Mouse (Mus musculus) intestine, embryonic 16.5 days (tissue): ENCODE results near the gene 2900026A02Rik. TPM values are rescaled to one million over a fixed set of nuclear protein-coding genes. Genes with fewer than 3 reads are reported as not detected.

Source experiments
- ATAC-seq: fragments of 200-750 bp; cut with Nextera tagmentation; 2 replicates; pipeline ENCODE4 v1.8.0; 2017; ENCODE audit warnings: moderate TSS enrichment, moderate library complexity
- H3K27ac ChIP-seq: fragments of 300-500 bp; sonication (generic); 2 replicates; pipeline ENCODE4 v1.5.1; 2014; ENCODE audit warnings: mild to moderate bottlenecking, low read length
- H3K27me3 ChIP-seq: fragments of 300-500 bp; sonication (generic); replicated peaks from 2 replicates; pipeline ENCODE4 v1.6.1; 2014; ENCODE audit warnings: low read length, control low read depth, mixed read lengths; ENCODE audit not compliant: control insufficient read depth, insufficient read depth
- H3K36me3 ChIP-seq: fragments of 300-500 bp; sonication (generic); 2 replicates; pipeline ENCODE4 v1.6.1; 2014; ENCODE audit warnings: low read length, control low read depth; ENCODE audit not compliant: control insufficient read depth, insufficient read depth
- H3K4me1 ChIP-seq: fragments of 300-500 bp; sonication (generic); 2 replicates; pipeline ENCODE4 v1.6.1; 2014; ENCODE audit warnings: low read length, control low read depth, mixed read lengths; ENCODE audit not compliant: control insufficient read depth, insufficient read depth
- H3K4me2 ChIP-seq: fragments of 300-500 bp; sonication (generic); 2 replicates; pipeline ENCODE4 v1.6.1; 2014; ENCODE audit warnings: low read depth, low read length, control low read depth
- H3K4me3 ChIP-seq: fragments of 300-500 bp; sonication (generic); 2 replicates; pipeline ENCODE4 v1.5.1; 2014; ENCODE audit warnings: mild to moderate bottlenecking, low read length
- H3K9ac ChIP-seq: fragments of 300-500 bp; sonication (generic); 2 replicates; pipeline ENCODE4 v1.6.1; 2014; ENCODE audit warnings: low read depth, low read length
- H3K9me3 ChIP-seq: fragments of 300-500 bp; sonication (generic); 2 replicates; pipeline ENCODE4 v1.6.1; 2016; ENCODE audit warnings: low read length, control low read depth; ENCODE audit not compliant: control insufficient read depth
- WGBS: fragments of 180-500 bp; shearing (Covaris S2); extraction: QIAGEN DNeasy Blood & Tissue Kit; methylation state at CpG from one replicate; pipeline ENCODE4 v1.1.7; 2014; 5-methylcytosine and 5-hydroxymethylcytosine counted together
- polyA plus RNA-seq: library from polyadenylated mRNA; unstranded; fragments of >200 nt; fragmentation: Nextera tagmentation; extraction: Ambion mirVana; gene quantifications from 2 replicates; pipeline ENCODE4 v1.2.1, GENCODE M21; 2015

2900026A02Rik gene
- polyA plus RNA-seq, 1 experiment from 2014 or later, result 8.3 TPM

DNA sequence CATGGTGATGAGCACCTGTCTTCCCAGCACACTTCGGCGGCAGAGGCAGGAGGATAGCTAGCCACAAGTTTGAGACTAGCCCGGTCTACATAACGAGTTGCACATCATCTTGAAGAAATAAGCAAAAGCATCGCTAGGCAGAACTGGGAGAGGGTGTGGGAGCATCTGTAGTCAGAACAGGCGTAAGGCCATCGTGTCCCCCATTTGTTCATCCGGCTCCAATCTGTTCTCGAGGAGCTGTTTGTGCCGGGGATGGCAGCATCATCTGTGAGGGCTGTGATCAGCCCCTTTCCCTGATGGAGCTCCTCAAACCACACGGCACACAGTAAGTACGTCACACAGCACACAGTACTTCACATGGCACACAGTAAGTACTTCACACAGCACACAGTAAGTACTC is 94.6 kb downstream of the 2900026A02Rik start:
- no peak for ATAC-seq
- no peak overlapping the region for H3K27ac ChIP-seq
- H3K4me1 ChIP-seq, result peaks cover 40% of the 10 kb centered on the region
- no peaks in the 10 kb centered on the region; the same call in 1 of the 2 replicates for H3K36me3 ChIP-seq
- no peak overlapping the region for H3K9ac ChIP-seq
- H3K9me3 ChIP-seq, result no peaks in the 10 kb centered on the region
- H3K27me3 ChIP-seq, result no peaks in the 10 kb centered on the region
- 92% methylated on average over 12 of the region's 12 CpGs for WGBS
- no peak overlapping the region for H3K4me2 ChIP-seq
- H3K4me3 ChIP-seq, result no peak overlapping the region

- WGBS, result 60% methylated on average over 10 of the region's 10 CpGs
- Histone ChIP-seq H3K27me3 (no peaks in the 10 kb centered on the region), H3K4me2 (no peak overlapping the region), H3K9me3 (no peaks in the 10 kb centered on the region), H3K27ac (no peak overlapping the region), H3K36me3 (no peaks in the 10 kb centered on the region; the same call in 1 of the 2 replicates), H3K4me3 (no peak overlapping the region), H3K4me1 (peaks cover 38% of the 10 kb centered on the region), H3K9ac (no peak overlapping the region)
- no peak for ATAC-seq
Observed at GRCm38 (mm10) chr5:113123693-113124092, 97.3 kb downstream of the 2900026A02Rik start.

- Histone ChIP-seq H3K4me2 (no peak overlapping the region), H3K9me3 (no peaks in the 10 kb centered on the region), H3K36me3 (no peaks in the 10 kb centered on the region; the same call in 1 of the 2 replicates), H3K4me1 (peaks cover 40% of the 10 kb centered on the region), H3K9ac (no peak overlapping the region), H3K27ac (no peak overlapping the region), H3K4me3 (no peak overlapping the region), H3K27me3 (no peaks in the 10 kb centered on the region)
- ATAC-seq, result peak; percentile 31
- 27% methylated on average over 12 of the region's 12 CpGs for WGBS
Observed at GRCm38 (mm10) chr5:113122326-113123054, 98.5 kb downstream of the 2900026A02Rik start.

DNA sequence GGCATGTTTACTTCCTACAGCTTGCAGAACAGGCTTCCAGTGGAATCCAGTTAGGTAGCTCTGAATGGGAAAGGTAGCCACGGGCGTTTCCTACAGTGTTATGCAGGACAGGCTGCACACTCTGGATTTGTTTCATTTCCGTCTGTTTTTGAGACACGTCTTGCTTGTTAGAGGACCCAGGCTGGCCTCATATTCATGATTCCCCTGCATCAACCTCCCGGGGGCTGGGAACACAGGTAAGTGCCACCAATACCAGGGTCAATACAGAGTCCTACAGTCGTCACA is 99.5 kb downstream of the 2900026A02Rik start:
- H3K9ac ChIP-seq, result peak overlapping the region; percentile 34; the same call in 1 of the 2 replicates
- H3K27ac ChIP-seq, result peak overlapping the region; percentile 70
- H3K4me3 ChIP-seq, result no peak overlapping the region
- no peaks in the 10 kb centered on the region for H3K27me3 ChIP-seq
- H3K4me2 ChIP-seq, result no peak overlapping the region
- peaks cover 36% of the 10 kb centered on the region for H3K4me1 ChIP-seq
- no peaks in the 10 kb centered on the region for H3K9me3 ChIP-seq
- 47% methylated on average over 6 of the region's 6 CpGs for WGBS
- ATAC-seq, result no peak
- H3K36me3 ChIP-seq, result no peaks in the 10 kb centered on the region; the same call in 1 of the 2 replicates

DNA sequence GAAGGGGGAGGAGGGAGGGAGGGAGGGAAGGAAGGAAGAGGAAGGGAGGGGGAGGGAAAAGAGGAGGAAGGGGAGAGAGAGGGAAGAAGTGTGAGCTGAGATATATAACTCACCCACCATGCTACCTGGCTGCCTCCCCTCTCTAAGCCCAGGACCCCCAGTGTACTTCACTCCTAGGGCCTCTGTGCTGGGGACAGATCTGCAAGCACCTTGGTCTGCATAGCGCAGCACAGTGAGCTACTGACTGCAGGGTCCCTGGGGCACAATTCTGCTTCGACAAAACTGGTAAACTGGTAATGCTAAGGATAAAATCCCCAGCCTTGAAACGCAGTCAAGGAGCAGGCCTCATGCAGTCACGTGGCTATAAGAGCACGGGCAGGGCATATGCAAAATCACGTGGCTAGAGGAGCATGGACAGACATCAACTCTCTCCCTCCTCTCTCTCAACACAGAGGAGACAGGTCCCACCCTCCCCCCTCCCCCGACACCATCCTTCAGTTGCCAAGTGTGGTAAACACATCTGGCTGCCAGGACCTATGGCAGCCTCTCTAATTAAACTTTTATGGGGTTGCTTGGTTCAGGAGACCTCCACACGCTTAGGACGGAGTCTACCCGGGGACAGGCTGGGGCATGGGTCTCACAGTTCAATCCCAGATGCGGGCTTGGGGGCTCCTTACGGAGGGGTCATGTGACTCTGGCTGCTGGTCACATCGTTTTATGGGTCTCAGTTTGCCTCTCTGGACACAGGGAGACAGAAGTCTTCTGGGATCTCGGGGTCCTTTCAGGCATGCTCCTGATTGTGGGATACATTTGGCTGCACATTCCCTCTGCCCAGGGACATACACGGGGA is 100.1 kb downstream of the 2900026A02Rik start:
- 24% methylated on average over 15 of the region's 15 CpGs for WGBS
- H3K9me3 ChIP-seq, result no peaks in the 10 kb centered on the region
- H3K9ac ChIP-seq, result 0 out of 2 replicates have a peak overlapping the region, but pooled peaks have one; percentile 45
- H3K4me2 ChIP-seq, result no peak overlapping the region
- H3K4me3 ChIP-seq, result no peak overlapping the region
- peaks cover 36% of the 10 kb centered on the region for H3K4me1 ChIP-seq
- no peaks in the 10 kb centered on the region for H3K36me3 ChIP-seq
- no peak for ATAC-seq
- H3K27ac ChIP-seq, result peak overlapping the region; percentile 58
- no peaks in the 10 kb centered on the region for H3K27me3 ChIP-seq

GRCm38 (mm10) chr5:113119861-113120465 is 101.1 kb downstream of the 2900026A02Rik start:
- H3K4me1 ChIP-seq, result peaks cover 40% of the 10 kb centered on the region
- H3K9ac ChIP-seq, result no peak overlapping the region
- WGBS, result 45% methylated on average over 13 of the region's 13 CpGs
- ATAC-seq, result no peak
- no peaks in the 10 kb centered on the region for H3K9me3 ChIP-seq
- H3K27me3 ChIP-seq, result no peaks in the 10 kb centered on the region
- no peak overlapping the region for H3K4me2 ChIP-seq
- H3K27ac ChIP-seq, result 0 out of 2 replicates have a peak overlapping the region, but pooled peaks have one; percentile 81
- no peak overlapping the region for H3K4me3 ChIP-seq
- H3K36me3 ChIP-seq, result no peaks in the 10 kb centered on the region

DNA sequence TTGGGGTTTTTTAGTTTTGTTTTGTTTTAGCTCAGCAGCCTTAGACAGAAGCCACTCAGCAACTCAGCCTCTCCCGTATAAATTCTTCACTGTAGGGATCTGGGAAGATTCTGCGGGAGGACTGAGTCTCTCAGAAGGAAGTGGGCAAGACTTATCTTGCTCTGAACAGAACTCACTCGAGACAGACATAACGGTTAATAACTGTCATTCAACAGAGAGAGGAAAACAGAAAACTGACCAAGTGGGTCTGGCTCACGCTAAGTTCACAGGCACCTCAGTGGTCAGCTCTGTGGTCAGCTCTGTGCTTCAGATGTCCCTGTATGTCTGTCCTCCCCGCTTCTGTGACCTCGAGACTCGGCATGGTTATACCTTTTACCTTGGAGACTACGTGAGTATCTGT is 101.7 kb downstream of the 2900026A02Rik start:
- whole genome bisulfite sequencing, result 71% methylated on average over 9 of the region's 9 CpGs
- H3K4me2 ChIP-seq, result no peak overlapping the region
- H3K9ac ChIP-seq, result no peak overlapping the region; the same call in 1 of the 2 replicates
- no peaks in the 10 kb centered on the region for H3K27me3 ChIP-seq
- peak overlapping the region; percentile 81 for H3K27ac ChIP-seq
- ATAC-seq, result no peak
- H3K4me3 ChIP-seq, result no peak overlapping the region
- H3K36me3 ChIP-seq, result no peaks in the 10 kb centered on the region
- no peaks in the 10 kb centered on the region for H3K9me3 ChIP-seq
- peaks cover 47% of the 10 kb centered on the region for H3K4me1 ChIP-seq

DNA sequence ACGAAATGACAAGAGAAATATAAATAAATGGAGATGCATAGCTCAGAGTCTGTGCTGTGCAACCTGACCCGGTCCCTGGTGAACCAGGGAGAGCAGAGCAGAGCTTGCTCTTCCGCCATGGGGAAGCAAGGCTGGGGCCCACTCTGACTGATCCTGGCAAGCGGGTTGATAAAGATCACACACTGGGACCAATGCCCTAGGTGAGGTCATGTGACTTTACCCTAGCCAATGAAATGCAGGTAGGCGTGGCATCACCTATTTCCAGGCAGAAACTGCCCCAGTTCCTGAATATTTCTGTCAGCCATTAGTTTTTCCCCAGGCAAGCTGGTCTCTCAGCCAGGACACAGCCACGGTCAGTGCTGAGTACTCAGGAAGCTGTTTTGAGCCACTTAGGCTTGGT is 102.3 kb downstream of the 2900026A02Rik start:
- no peak overlapping the region for H3K4me2 ChIP-seq
- no peaks in the 10 kb centered on the region for H3K27me3 ChIP-seq
- WGBS, result 29% methylated on average over 6 of the region's 6 CpGs
- ATAC-seq, result peak; percentile 79
- peak overlapping the region; percentile 81 for H3K27ac ChIP-seq
- no peak overlapping the region for H3K4me3 ChIP-seq
- 0 out of 2 replicates have a peak overlapping the region, but pooled peaks have one; percentile 44 for H3K9ac ChIP-seq
- no peaks in the 10 kb centered on the region for H3K36me3 ChIP-seq
- no peaks in the 10 kb centered on the region for H3K9me3 ChIP-seq
- H3K4me1 ChIP-seq, result peaks cover 52% of the 10 kb centered on the region

DNA sequence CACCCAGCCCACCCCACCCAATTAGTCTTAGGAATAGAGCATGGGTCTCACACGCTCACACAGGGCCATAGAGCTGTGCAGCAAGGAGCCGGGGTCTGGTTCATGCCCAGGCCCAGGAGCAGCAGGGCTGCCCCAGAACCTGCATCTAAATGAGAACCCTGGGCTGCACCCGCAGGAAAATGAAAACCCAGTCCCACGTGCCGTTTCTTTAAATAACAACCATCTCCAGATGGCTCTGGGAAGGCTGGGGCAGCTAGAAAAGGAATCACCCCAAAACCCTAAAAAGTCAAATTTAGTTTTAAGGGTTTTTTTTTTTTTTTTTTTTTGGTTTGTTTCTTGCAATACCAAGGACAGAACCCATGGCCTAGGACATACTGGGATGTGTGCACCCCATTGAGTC is 103.7 kb downstream of the 2900026A02Rik start:
- Histone ChIP-seq H3K36me3 (no peaks in the 10 kb centered on the region), H3K9ac (no peak overlapping the region), H3K27me3 (no peaks in the 10 kb centered on the region), H3K4me3 (no peak overlapping the region), H3K9me3 (no peaks in the 10 kb centered on the region), H3K27ac (no peak overlapping the region), H3K4me2 (no peak overlapping the region), H3K4me1 (peaks cover 60% of the 10 kb centered on the region)
- ATAC-seq, result no peak
- 89% methylated on average over 5 of the region's 5 CpGs for WGBS
